Mouse (Mus musculus) ES-E14 (cell line): ENCODE results near the gene Capn1. TPM values are rescaled to one million over a fixed set of nuclear protein-coding genes. Genes with fewer than 3 reads are reported as not detected.

Experiments used
- DNase-seq: peaks from one replicate; pipeline ENCODE4 v3.0.0-alpha.2; 2013; ENCODE audit warnings: low read depth, low spot score
- H3K27ac ChIP-seq: 2 replicates; pipeline ENCODE4 v1.5.1; 2012; ENCODE audit warnings: low read depth, mild to moderate bottlenecking, low read length, moderate library complexity, mixed read lengths; ENCODE audit not compliant: poor library complexity, insufficient read depth, severe bottlenecking
- H3K36me3 ChIP-seq: 2 replicates; pipeline ENCODE4 v1.6.1; 2012; ENCODE audit warnings: mild to moderate bottlenecking, low read length, moderate library complexity, mixed read lengths; ENCODE audit not compliant: control insufficient read depth, poor library complexity, insufficient read depth, severe bottlenecking
- H3K4me1 ChIP-seq, 2 experiments: fragments of 150-350 bp in 1 of 2; sonication (generic) in 1 of 2; 2 replicates each; pipeline ENCODE4 v1.6.1; 2012; ENCODE audit warnings: low read length in 2 of 2, mild to moderate bottlenecking in 1 of 2, mixed read lengths in 1 of 2; ENCODE audit not compliant: control insufficient read depth in 2 of 2, insufficient read depth in 2 of 2, poor library complexity in 1 of 2
- H3K4me3 ChIP-seq, 2 experiments: fragments of 150-350 bp in 1 of 2; sonication (generic) in 1 of 2; 2 replicates each; pipeline ENCODE4 v1.5.1; 2012; ENCODE audit warnings: low read length in 2 of 2, low read depth in 1 of 2, mild to moderate bottlenecking in 1 of 2, mixed read lengths in 1 of 2; ENCODE audit not compliant: insufficient read depth in 1 of 2, poor library complexity in 1 of 2, severe bottlenecking in 1 of 2
- H3K9ac ChIP-seq: 2 replicates; pipeline ENCODE4 v1.6.1; 2012; ENCODE audit warnings: low read depth, mild to moderate bottlenecking, low read length, mixed read lengths; ENCODE audit not compliant: poor library complexity, insufficient read depth, severe bottlenecking
- H3K9me3 ChIP-seq: fragments of 150-350 bp; sonication (generic); 2 replicates; pipeline ENCODE4 v1.6.1; 2012; ENCODE audit warnings: low read depth, mild to moderate bottlenecking, low read length; ENCODE audit not compliant: control insufficient read depth, insufficient read depth
- CHD2 ChIP-seq: IDR thresholded peaks from 2 replicates; pipeline ENCODE4 v1.6.1; 2014; ENCODE audit warnings: mild to moderate bottlenecking, low read depth, low read length, inconsistent platforms
- HCFC1 ChIP-seq: IDR thresholded peaks from 2 replicates; pipeline ENCODE4 v1.6.1; 2012; ENCODE audit warnings: low read length, inconsistent platforms, borderline replicate concordance; ENCODE audit not compliant: insufficient read depth
- MAFK ChIP-seq: IDR thresholded peaks from 2 replicates; pipeline ENCODE4 v1.6.1; 2014; ENCODE audit warnings: mild to moderate bottlenecking, low read depth, low read length, inconsistent platforms; ENCODE audit not compliant: insufficient read depth
- ZC3H11A ChIP-seq: IDR thresholded peaks from 2 replicates; pipeline ENCODE4 v1.6.1; 2012; ENCODE audit warnings: low read depth, mild to moderate bottlenecking, inconsistent platforms, low read length, borderline replicate concordance
- ZNF384 ChIP-seq: IDR thresholded peaks from 2 replicates; pipeline ENCODE4 v1.6.1; 2012; ENCODE audit warnings: low read depth, low read length, inconsistent platforms
- in situ Hi-C, 2 experiments: fragments of 600-800 bp; cut with MboI; formaldehyde crosslinking; loops; one replicate each; pipeline ENCODE4 v1.15.1; 2025; ENCODE audit warnings: low sequenced_read_pairs in 2 of 2, inconsistent platforms in 1 of 2; ENCODE audit not compliant: unreplicated experiment in 2 of 2
- total RNA-seq: library from RNA; depleted of rRNA; stranded (reverse); fragments of 300-350 nt; gene quantifications from 2 replicates; pipeline ENCODE4 v1.2.3, GENCODE M21; 2012

Gene Capn1
- total RNA-seq, 1 experiment = 20.4 TPM

GRCm38 (mm10) chr19:6042293-6042692 is 26.6 kb upstream of the Capn1 start:
- H3K27ac ChIP-seq = no peak overlapping the region
- in situ Hi-C loops = no loop called here

GRCm38 (mm10) chr19:6040002-6040401 is 24.3 kb upstream of the Capn1 start:
- TF ChIP-seq ZC3H11A = no peak
- no peak overlapping the region for H3K27ac ChIP-seq
- H3K9ac ChIP-seq = no peak overlapping the region
- in situ Hi-C loops = no loop called here
- no peaks in the 10 kb centered on the region; a peak in 1 of 4 replicates for H3K4me1 ChIP-seq
- H3K9me3 ChIP-seq = no peaks in the 10 kb centered on the region
- no peak overlapping the region for H3K4me3 ChIP-seq
- no peak for DNase-seq
- H3K36me3 ChIP-seq = no peaks in the 10 kb centered on the region

More at GRCm38 (mm10) chr19:6042293-6042692, 26.6 kb upstream of the Capn1 start:
- TF ChIP-seq MAFK (no peak), ZNF384 (no peak), HCFC1 (no peak), CHD2 (no peak), ZC3H11A (no peak)
- no peaks in the 10 kb centered on the region for H3K36me3 ChIP-seq
- DNase-seq = no peak
- no peaks in the 10 kb centered on the region for H3K9me3 ChIP-seq
- H3K4me3 ChIP-seq = no peak overlapping the region
- H3K4me1 ChIP-seq = no peaks in the 10 kb centered on the region
- no peak overlapping the region for H3K9ac ChIP-seq

GRCm38 (mm10) chr19:6038326-6038725 is 22.6 kb upstream of the Capn1 start:
- no peak overlapping the region for H3K9ac ChIP-seq
- H3K4me1 ChIP-seq = no peaks in the 10 kb centered on the region; a peak in 1 of 4 replicates
- no peak for TF ChIP-seq CHD2
- TF ChIP-seq MAFK = no peak
- no peak for TF ChIP-seq ZNF384
- no peak for TF ChIP-seq ZC3H11A
- no peak for TF ChIP-seq HCFC1
- no peak overlapping the region for H3K27ac ChIP-seq
- in situ Hi-C loops = no loop called here
- no peaks in the 10 kb centered on the region for H3K36me3 ChIP-seq
- DNase-seq = no peak
- H3K4me3 ChIP-seq = no peak overlapping the region
- no peaks in the 10 kb centered on the region for H3K9me3 ChIP-seq

GRCm38 (mm10) chr19:6037695-6038094 is 22.0 kb upstream of the Capn1 start:
- in situ Hi-C loops = no loop called here
- TF ChIP-seq MAFK = no peak
- no peak overlapping the region for H3K27ac ChIP-seq
- H3K9ac ChIP-seq = no peak overlapping the region
- no peaks in the 10 kb centered on the region for H3K9me3 ChIP-seq
- H3K4me1 ChIP-seq = no peaks in the 10 kb centered on the region; a peak in 1 of 4 replicates
- DNase-seq = no peak
- H3K4me3 ChIP-seq = no peak overlapping the region
- H3K36me3 ChIP-seq = no peaks in the 10 kb centered on the region

- H3K36me3 ChIP-seq = no peaks in the 10 kb centered on the region
- TF ChIP-seq ZNF384 (no peak), MAFK (no peak), CHD2 (no peak), HCFC1 (no peak), ZC3H11A (no peak)
- in situ Hi-C loops = no loop called here
- H3K9ac ChIP-seq = no peak overlapping the region
- no peak overlapping the region for H3K4me3 ChIP-seq
- H3K4me1 ChIP-seq = peaks cover 2 to 3% of the 10 kb centered on the region in 2 experiments; a peak in 1 of 4 replicates
- no peak overlapping the region for H3K27ac ChIP-seq
- no peaks in the 10 kb centered on the region for H3K9me3 ChIP-seq
- DNase-seq = no peak
These were observed 20.4 kb upstream of the Capn1 start for GRCm38 (mm10) chr19:6035966-6036585.
